Mouse (Mus musculus) ES-E14 (cell line): Measurements from ENCODE around the gene Ilf2. TPM values are rescaled to one million over a fixed set of nuclear protein-coding genes. Genes with fewer than 3 reads are reported as not detected.
A peak's percentile ranks its signal among the peaks of the same experiment; 100 is the strongest.

Source experiments
- DNase-seq: peaks from one replicate; pipeline ENCODE4 v3.0.0-alpha.2; 2013; ENCODE audit warnings: low read depth, low spot score
- H3K27ac ChIP-seq: 2 replicates; pipeline ENCODE4 v1.5.1; 2012; ENCODE audit warnings: low read depth, mild to moderate bottlenecking, low read length, moderate library complexity, mixed read lengths; ENCODE audit not compliant: poor library complexity, insufficient read depth, severe bottlenecking
- H3K36me3 ChIP-seq: 2 replicates; pipeline ENCODE4 v1.6.1; 2012; ENCODE audit warnings: mild to moderate bottlenecking, low read length, moderate library complexity, mixed read lengths; ENCODE audit not compliant: control insufficient read depth, poor library complexity, insufficient read depth, severe bottlenecking
- H3K4me1 ChIP-seq, 2 experiments: fragments of 150-350 bp in 1 of 2; sonication (generic) in 1 of 2; 2 replicates each; pipeline ENCODE4 v1.6.1; 2012; ENCODE audit warnings: low read length in 2 of 2, mild to moderate bottlenecking in 1 of 2, mixed read lengths in 1 of 2; ENCODE audit not compliant: control insufficient read depth in 2 of 2, insufficient read depth in 2 of 2, poor library complexity in 1 of 2
- H3K4me3 ChIP-seq, 2 experiments: fragments of 150-350 bp in 1 of 2; sonication (generic) in 1 of 2; 2 replicates each; pipeline ENCODE4 v1.5.1; 2012; ENCODE audit warnings: low read length in 2 of 2, low read depth in 1 of 2, mild to moderate bottlenecking in 1 of 2, mixed read lengths in 1 of 2; ENCODE audit not compliant: insufficient read depth in 1 of 2, poor library complexity in 1 of 2, severe bottlenecking in 1 of 2
- H3K9ac ChIP-seq: 2 replicates; pipeline ENCODE4 v1.6.1; 2012; ENCODE audit warnings: low read depth, mild to moderate bottlenecking, low read length, mixed read lengths; ENCODE audit not compliant: poor library complexity, insufficient read depth, severe bottlenecking
- H3K9me3 ChIP-seq: fragments of 150-350 bp; sonication (generic); 2 replicates; pipeline ENCODE4 v1.6.1; 2012; ENCODE audit warnings: low read depth, mild to moderate bottlenecking, low read length; ENCODE audit not compliant: control insufficient read depth, insufficient read depth
- CHD2 ChIP-seq: IDR thresholded peaks from 2 replicates; pipeline ENCODE4 v1.6.1; 2014; ENCODE audit warnings: mild to moderate bottlenecking, low read depth, low read length, inconsistent platforms
- HCFC1 ChIP-seq: IDR thresholded peaks from 2 replicates; pipeline ENCODE4 v1.6.1; 2012; ENCODE audit warnings: low read length, inconsistent platforms, borderline replicate concordance; ENCODE audit not compliant: insufficient read depth
- MAFK ChIP-seq: IDR thresholded peaks from 2 replicates; pipeline ENCODE4 v1.6.1; 2014; ENCODE audit warnings: mild to moderate bottlenecking, low read depth, low read length, inconsistent platforms; ENCODE audit not compliant: insufficient read depth
- ZC3H11A ChIP-seq: IDR thresholded peaks from 2 replicates; pipeline ENCODE4 v1.6.1; 2012; ENCODE audit warnings: low read depth, mild to moderate bottlenecking, inconsistent platforms, low read length, borderline replicate concordance
- ZNF384 ChIP-seq: IDR thresholded peaks from 2 replicates; pipeline ENCODE4 v1.6.1; 2012; ENCODE audit warnings: low read depth, low read length, inconsistent platforms
- in situ Hi-C, 2 experiments: fragments of 600-800 bp; cut with MboI; formaldehyde crosslinking; loops; one replicate each; pipeline ENCODE4 v1.15.1; 2025; ENCODE audit warnings: low sequenced_read_pairs in 2 of 2, inconsistent platforms in 1 of 2; ENCODE audit not compliant: unreplicated experiment in 2 of 2
- total RNA-seq: library from RNA; depleted of rRNA; stranded (reverse); fragments of 300-350 nt; gene quantifications from 2 replicates; pipeline ENCODE4 v1.2.3, GENCODE M21; 2012

Gene Ilf2
- total RNA-seq, 1 experiment = 165 TPM

DNA sequence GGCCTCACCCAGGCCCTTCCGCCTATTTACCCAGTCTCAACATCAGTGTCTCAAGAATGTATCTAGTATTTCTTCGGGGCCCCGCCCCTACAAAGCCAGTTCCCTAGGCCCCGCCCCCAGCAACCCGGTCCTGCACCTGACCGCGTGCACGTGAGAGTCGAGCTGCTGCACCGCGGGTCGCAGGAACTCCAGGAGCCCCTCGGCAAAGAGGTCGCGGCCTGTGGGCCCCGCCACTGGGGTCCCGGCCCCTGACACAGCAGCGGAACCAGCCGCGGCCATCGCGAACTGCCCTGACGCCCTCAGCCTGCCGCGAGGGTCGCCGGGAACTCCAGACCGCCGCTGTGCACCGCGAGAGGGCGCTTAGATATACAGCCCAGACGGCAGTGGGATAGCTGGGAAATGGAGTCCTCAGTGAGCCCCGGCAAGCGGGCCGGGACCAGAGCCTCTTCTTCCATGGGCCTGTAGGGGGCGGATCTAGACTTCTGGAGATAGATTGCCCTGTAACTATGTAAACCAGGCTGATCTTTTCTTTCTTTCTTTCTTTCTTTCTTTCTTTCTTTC lies 14.8 kb downstream of the Ilf2 start, which contains the start of gene Snapin:
Gene Snapin, minus strand, starts transcription at position 338 of the 561 bp plus-strand sequence.
- DNase-seq = peak; percentile 90
- peak within 1 kb of the TSS; percentile 93 to 96 for H3K4me3 ChIP-seq
- H3K36me3 ChIP-seq = peaks cover 17% of the 10 kb centered on the region
- H3K27ac ChIP-seq = peak within 1 kb of the TSS; percentile 74; the same call in 1 of the 2 replicates
- no peak for TF ChIP-seq MAFK
- TF ChIP-seq ZC3H11A = no peak
- 0 out of 2 replicates have a peak, but pooled peaks have one; percentile 12 for TF ChIP-seq ZNF384
- TF ChIP-seq CHD2 = peak; percentile 80; the same call in 1 of the 2 replicates
- TF ChIP-seq HCFC1 = peak; percentile 94
- H3K9ac ChIP-seq = peak within 1 kb of the TSS; percentile 96
- no peaks in the 10 kb centered on the region for H3K9me3 ChIP-seq
- H3K4me1 ChIP-seq = no peaks in the 10 kb centered on the region
- in situ Hi-C loops = no loop called here

DNA sequence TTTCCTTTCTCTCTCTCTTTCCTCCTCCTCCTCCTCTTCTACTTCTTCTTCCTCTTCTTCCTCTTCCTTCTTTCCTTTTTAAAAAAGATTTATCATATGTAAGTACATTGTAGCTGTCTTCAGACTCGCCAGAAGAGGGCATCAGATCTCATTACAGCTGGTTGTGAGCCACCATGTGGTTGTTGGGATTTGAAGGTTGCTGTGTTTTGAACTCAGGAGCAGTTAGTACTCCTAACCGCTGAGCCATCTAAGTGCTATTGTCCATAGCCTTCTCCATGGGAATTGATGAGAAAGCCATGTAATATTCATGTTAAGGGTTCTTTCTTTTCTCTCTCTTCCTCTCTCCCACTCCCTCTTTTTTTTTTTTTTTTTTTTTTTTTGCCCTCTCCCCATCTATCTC lies 15.4 kb downstream of the Ilf2 start:
- TF ChIP-seq ZNF384 (peak; percentile 70; the same call in 1 of the 2 replicates), CHD2 (no peak)
- DNase-seq = no peak
- no peak overlapping the region for H3K4me3 ChIP-seq
- no peak overlapping the region for H3K9ac ChIP-seq
- H3K27ac ChIP-seq = no peak overlapping the region
- H3K9me3 ChIP-seq = no peaks in the 10 kb centered on the region
- in situ Hi-C loops = no loop called here
- H3K4me1 ChIP-seq = no peaks in the 10 kb centered on the region
- peaks cover 12% of the 10 kb centered on the region for H3K36me3 ChIP-seq

GRCm38 (mm10) chr3:90493831-90494540 lies 18.1 kb downstream of the Ilf2 start:
- no peak for DNase-seq
- Histone ChIP-seq H3K4me1 (no peaks in the 10 kb centered on the region; a peak in 1 of 4 replicates), H3K4me3 (no peak overlapping the region), H3K36me3 (peaks cover 16% of the 10 kb centered on the region), H3K9ac (no peak overlapping the region), H3K9me3 (no peaks in the 10 kb centered on the region), H3K27ac (no peak overlapping the region)
- no peak for TF ChIP-seq CHD2
- TF ChIP-seq MAFK = no peak
- no peak for TF ChIP-seq HCFC1
- TF ChIP-seq ZNF384 = no peak
- TF ChIP-seq ZC3H11A = no peak
- in situ Hi-C loops = no loop called here

DNA sequence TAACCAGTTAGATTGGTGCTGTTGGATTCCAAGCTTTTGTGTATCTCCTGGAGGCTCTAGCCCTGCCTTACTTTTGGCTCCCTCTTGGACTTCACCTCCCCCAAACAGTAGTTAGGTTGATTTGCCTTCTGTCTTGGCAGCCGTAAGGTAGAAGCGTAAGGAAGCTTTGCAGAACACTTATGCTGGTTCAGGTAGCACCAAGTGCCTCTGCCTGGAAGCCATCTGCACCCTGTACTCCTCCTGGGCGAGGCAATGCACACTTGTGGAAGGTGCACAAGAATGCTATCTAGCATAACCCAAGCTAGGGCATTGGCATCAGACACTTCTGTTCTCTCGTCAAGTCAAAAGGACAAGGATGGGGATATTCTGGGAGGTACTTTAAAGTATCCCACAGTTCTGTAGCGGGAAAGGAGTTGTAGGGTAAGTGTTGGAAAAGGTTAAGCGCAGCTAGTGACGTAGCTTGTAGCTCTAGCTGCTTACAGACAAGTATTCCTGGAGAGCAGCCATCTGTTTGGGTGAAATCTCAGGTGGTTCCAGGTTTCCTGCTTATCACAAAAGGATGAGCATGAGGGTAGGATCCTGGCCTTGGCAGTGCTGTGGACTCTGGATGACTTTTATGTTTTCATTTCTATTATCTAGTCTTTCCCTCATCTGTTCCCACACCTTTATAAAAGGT lies 20.1 kb downstream of the Ilf2 start:
- Histone ChIP-seq H3K9me3 (no peaks in the 10 kb centered on the region), H3K36me3 (peaks cover 18% of the 10 kb centered on the region), H3K4me3 (no peak overlapping the region), H3K4me1 (no peaks in the 10 kb centered on the region; a peak in 1 of 4 replicates), H3K9ac (no peak overlapping the region), H3K27ac (no peak overlapping the region)
- in situ Hi-C loops = no loop called here
- no peak for DNase-seq
- TF ChIP-seq MAFK = no peak
- no peak for TF ChIP-seq CHD2
- no peak for TF ChIP-seq ZNF384
- no peak for TF ChIP-seq ZC3H11A
- no peak for TF ChIP-seq HCFC1
